ENCODE assay signal across 30 mouse cellular contexts in the genomic region with DNA sequence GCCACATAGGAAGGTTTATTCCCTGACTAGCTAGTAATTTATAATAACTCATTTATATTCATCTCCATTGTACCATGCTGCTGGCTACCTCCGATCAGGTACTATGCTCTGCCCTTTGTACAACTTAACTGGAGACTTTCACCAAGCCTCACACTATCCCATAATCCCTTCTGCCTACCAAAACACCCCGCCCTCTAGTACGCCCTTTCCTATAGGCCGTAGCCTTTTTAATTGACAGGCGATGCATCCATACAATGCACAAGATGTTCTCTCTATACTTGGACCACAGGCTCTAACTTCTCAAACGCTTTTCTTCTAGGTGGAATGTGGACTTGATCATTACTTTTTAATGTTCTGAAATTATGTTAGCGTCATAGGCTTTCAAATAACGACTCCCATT.
"Had no signal": no experiment of that assay in that cellular context is flagged by ENCODE, and none has a peak within 500 bp of the region (broad histone marks: within the 10 kb centered on the region; RNA-seq: fewer than 3 reads in every experiment).

No protein-coding gene starts in this region.

- H3K4me2 ChIP-seq: limb, embryonic 12.5 days; limb, embryonic 13.5 days; limb, embryonic 15.5 days; liver, embryonic 12.5 days; liver, embryonic 13.5 days; liver, embryonic 15.5 days; lung, embryonic 14.5 days; lung, embryonic 15.5 days; midbrain, embryonic 11.5 days; midbrain, embryonic 12.5 days; midbrain, embryonic 13.5 days; midbrain, embryonic 15.5 days; neural tube, embryonic 12.5 days had no signal

- H3K9ac ChIP-seq: limb, embryonic 12.5 days; limb, embryonic 13.5 days; limb, embryonic 15.5 days; liver, embryonic 12.5 days; liver, embryonic 13.5 days; liver, embryonic 14.5 days; liver, embryonic 15.5 days; lung, embryonic 14.5 days; lung, embryonic 15.5 days; midbrain, embryonic 12.5 days; midbrain, embryonic 13.5 days; midbrain, embryonic 15.5 days; neural tube, embryonic 12.5 days had no signal

- ATAC-seq: liver, embryonic 12.5 days; lung, postnatal 0 days; midbrain, embryonic 13.5 days; midbrain, embryonic 15.5 days; midbrain, embryonic 16.5 days had no signal

- H3K27me3 ChIP-seq: limb, embryonic 12.5 days; limb, embryonic 13.5 days; limb, embryonic 15.5 days; liver, embryonic 12.5 days; liver, embryonic 13.5 days; liver, embryonic 15.5 days; lung, embryonic 15.5 days; megakaryocyte, embryonic 14.5 days; midbrain, embryonic 12.5 days; midbrain, embryonic 13.5 days; midbrain, embryonic 15.5 days; neural tube, embryonic 12.5 days had no signal

- H3K9me3 ChIP-seq: limb, embryonic 10.5 days; limb, embryonic 12.5 days; limb, embryonic 13.5 days; limb, embryonic 15.5 days; liver, embryonic 12.5 days; liver, embryonic 13.5 days; liver, embryonic 15.5 days; lung, embryonic 15.5 days; megakaryocyte, embryonic 14.5 days; midbrain, embryonic 10.5 days; midbrain, embryonic 12.5 days; midbrain, embryonic 13.5 days; midbrain, embryonic 15.5 days; neural tube, embryonic 12.5 days had no signal

- DNase-seq: left cerebral cortex, postnatal 4 days; liver; liver, embryonic 13.5 days; lung, adult 18-20 months; lung, embryonic 14.5 days; lung, postnatal 10 days; lung, postnatal 14 days; lung, postnatal 36 days; lung, postnatal 4 days; midbrain, embryonic 14.5 days had no signal

- H3K4me3 ChIP-seq: left cerebral cortex, adult 2 months; limb, embryonic 10.5 days; limb, embryonic 12.5 days; limb, embryonic 13.5 days; limb, embryonic 15.5 days; liver, embryonic 12.5 days; liver, embryonic 13.5 days; liver, embryonic 15.5 days; lung, embryonic 15.5 days; megakaryocyte, embryonic 14.5 days; midbrain, embryonic 10.5 days; midbrain, embryonic 12.5 days; midbrain, embryonic 13.5 days; midbrain, embryonic 15.5 days; myocyte; neural tube, embryonic 12.5 days had no signal

- H3K4me1 ChIP-seq: liver, embryonic 12.5 days; liver, embryonic 15.5 days; midbrain, embryonic 15.5 days had no signal

- H3K36me3 ChIP-seq: limb, embryonic 10.5 days; limb, embryonic 12.5 days; limb, embryonic 13.5 days; limb, embryonic 15.5 days; liver, embryonic 12.5 days; liver, embryonic 13.5 days; liver, embryonic 15.5 days; lung, embryonic 15.5 days; midbrain, embryonic 10.5 days; midbrain, embryonic 12.5 days; midbrain, embryonic 13.5 days; midbrain, embryonic 15.5 days; neural tube, embryonic 12.5 days had no signal

- H3K27ac ChIP-seq: left cerebral cortex, adult 2 months; limb, embryonic 10.5 days; limb, embryonic 12.5 days; limb, embryonic 13.5 days; limb, embryonic 15.5 days; liver, embryonic 12.5 days; liver, embryonic 13.5 days; liver, embryonic 14.5 days; liver, embryonic 15.5 days; lung, embryonic 15.5 days; macrophage; midbrain, embryonic 10.5 days; midbrain, embryonic 12.5 days; midbrain, embryonic 13.5 days; midbrain, embryonic 15.5 days; neural tube, embryonic 12.5 days had no signal
